Mouse (Mus musculus): ENCODE results near the gene S1pr1.

S1pr1 gene

DNA sequence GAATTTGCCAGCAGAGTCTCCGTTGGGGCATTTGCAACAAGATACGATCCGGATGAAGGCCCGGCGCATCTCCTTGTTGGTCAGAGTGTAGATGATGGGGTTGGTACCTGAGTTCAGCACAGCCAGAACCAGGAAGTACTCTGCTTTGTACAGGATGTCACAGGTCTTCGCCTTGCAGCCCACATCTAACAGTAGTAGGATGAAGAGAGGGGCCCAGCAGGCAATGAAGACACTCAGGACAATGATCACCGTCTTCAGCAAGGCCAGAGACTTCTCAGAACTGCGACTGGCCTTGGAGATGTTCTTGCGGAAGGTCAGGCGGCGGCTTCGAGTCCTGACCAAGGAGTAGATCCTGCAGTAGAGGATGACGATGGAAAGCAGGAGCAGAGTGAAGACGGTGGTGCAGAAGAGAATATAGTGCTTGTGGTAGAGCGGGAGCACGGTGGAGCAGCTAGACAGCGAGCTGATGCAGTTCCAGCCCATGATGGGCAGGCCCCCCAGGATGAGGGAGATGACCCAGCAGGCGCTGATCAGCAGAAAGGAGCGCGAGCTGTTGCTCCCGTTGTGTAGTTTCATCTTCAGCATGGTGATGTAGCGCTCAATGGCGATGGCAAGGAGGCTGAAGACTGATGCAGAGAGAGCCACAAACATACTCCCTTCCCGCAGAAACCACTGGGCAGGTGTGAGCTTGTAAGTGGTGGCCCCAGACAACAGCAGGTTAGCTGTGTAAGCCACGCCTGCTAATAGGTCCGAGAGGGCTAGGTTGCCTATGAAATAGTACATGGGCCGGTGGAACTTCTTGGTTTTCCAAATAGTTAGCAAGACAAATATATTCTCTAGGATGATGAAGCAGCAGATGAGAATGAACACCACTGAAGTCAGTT lies 2.7 kb downstream of the S1pr1 start:
- no peak for DNase-seq (ENCODE audit: low read depth)

DNA sequence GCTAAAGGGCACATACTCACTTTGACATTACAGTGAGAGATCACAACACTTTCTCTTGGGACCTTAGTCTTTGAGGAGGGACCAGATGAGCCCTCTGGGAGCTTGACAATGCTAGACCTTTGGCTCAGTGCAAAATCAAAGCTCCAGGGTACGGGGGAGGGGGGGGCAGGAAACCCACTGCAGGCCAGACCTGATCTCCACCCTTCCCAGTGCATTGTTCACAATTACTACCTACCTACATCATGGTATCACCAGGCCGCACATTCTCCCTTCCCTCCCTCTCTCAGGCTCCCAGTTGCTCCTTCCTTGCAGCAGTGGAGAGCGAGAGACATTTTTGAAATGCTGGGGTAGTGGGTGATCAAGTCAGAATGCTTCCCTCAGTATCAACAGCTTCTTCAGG lies 3.5 kb downstream of the S1pr1 start:
- peak; percentile 61 for DNase-seq (ENCODE audit: low read depth)

DNA sequence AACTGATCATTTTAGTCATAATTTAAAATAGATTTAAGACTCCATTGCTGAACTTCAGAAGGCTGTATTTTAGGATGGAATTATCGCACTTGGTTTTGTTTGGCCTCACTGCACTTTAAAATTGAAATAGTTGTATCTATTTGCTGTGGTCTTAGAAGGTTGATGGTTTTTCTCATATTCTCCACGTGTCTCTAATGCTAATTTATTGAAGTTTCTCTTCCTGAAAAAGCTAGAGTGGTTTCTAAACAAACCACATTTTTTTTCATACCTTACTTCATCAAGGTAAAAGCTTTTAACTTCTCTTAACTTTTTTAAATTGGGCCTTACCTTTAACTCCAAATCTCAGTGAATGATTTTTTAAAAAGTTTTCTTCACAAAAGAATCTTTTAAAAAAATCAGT lies 4.8 kb downstream of the S1pr1 start:
- no peak for DNase-seq (ENCODE audit: low read depth)

DNA sequence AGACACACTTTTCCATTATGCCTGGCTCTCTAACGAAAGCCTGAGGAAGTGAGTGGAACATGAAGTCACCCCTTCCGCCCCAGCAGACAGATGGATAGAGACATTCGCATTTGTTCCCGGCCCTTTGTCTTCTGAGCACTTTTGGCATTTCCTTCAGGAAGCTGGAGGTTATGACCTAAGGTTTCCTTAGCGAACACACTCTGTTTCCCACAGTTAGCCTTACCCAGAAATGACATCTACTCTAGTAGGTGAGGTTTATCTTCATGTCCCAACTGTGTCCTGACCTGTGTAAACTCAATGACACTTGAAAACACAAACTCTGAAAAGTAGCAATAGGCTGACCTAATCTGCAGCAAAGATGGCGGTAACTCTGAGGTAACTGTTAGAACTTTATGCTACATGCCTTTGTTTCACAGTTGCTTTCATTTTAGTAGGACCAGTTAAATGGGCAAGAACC lies 5.7 kb downstream of the S1pr1 start:
- DNase-seq (ENCODE audit: low read depth), result peak; percentile 56

DNA sequence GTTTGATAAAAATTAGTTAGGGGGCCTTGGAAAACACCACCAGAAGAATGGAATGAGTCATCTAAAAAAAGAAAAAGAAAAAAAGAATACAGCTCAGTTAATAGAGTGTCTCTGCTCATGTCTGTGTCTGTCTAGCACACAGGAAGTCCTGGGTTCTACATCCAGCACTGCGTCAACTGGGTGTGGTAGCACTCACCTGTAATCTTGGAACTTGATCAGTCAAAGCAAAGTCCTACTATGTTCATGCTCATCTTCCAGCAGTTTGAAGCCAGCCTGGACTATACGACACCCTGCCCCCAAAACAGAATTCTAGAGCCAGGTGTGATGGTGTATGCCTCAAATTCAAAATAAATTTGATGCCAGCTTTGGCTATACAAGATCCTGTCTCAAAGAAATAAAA lies 8.1 kb downstream of the S1pr1 start:
- peak; percentile 56 for DNase-seq (ENCODE audit: low read depth)

DNA sequence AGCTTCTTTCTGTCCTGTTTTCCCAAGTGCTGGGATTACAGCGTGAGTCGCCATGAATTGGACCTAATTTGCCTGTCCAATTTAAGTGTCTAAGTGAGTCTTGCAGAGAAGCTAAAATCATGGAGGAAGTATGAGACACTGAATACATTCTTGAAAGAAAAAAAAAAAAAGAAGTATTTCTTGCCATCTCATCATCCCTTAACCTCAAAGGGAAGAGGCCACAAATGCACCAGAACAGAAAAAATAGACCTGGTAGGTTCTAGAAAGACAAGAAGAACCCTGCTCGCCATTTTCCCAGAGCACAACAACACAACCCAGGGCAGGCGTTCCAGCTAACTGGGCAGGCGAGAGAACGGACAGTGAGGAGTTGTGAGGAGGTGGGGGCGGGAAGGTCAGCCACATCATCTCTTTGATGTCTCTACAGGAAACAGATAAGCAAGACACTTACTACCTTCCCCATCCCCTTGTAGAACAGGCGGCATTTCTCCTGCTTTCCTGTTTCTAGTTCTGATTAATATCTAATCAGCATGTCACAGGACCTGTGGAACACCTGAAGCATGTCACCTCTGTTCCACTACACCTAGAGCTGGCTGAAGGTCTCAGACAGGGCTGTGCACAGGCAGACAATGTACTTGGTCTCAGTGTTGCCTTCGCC lies 10.5 kb downstream of the S1pr1 start:
- DNase-seq (ENCODE audit: low read depth), result no peak

DNA sequence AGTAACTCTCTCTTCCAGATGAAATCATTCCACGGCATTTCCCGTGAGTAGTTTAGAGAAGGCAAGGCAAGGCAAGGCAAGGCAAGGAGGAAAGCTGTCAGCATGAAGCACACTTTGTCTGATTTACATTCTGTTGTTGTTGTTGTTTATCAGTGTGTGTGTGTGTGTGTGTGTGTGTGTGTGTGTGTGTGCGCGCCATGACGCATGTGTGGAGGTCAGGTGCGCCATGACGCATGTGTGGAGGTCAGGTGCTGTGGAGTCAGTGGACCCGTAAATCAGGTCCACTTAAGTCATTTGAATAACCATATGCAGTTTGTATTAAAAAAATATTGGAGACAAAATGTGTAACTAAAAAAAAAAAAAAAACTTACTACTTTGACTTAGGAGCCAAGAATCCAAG lies 11.2 kb downstream of the S1pr1 start:
- DNase-seq (ENCODE audit: low read depth), result no peak

DNA sequence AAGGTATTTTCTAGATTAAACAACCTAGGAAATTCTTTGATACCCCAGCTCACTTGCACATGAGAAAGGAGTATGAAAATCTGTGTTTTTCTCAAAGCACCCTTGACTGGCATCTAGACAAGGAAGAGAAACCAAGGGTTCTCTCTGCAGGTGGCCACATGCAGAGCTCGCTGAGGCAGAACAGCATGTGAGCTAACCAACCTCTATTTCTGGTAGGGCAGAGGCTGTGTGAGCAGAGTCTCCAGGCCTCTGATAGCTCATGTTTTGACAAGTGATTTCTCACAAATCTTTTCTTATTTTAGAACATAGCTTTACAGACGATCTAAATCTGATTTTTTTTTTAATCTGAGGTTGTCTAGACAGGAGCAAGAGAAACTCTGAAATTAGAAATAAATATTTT lies 12.8 kb downstream of the S1pr1 start:
- no peak for DNase-seq (ENCODE audit: low read depth)

DNA sequence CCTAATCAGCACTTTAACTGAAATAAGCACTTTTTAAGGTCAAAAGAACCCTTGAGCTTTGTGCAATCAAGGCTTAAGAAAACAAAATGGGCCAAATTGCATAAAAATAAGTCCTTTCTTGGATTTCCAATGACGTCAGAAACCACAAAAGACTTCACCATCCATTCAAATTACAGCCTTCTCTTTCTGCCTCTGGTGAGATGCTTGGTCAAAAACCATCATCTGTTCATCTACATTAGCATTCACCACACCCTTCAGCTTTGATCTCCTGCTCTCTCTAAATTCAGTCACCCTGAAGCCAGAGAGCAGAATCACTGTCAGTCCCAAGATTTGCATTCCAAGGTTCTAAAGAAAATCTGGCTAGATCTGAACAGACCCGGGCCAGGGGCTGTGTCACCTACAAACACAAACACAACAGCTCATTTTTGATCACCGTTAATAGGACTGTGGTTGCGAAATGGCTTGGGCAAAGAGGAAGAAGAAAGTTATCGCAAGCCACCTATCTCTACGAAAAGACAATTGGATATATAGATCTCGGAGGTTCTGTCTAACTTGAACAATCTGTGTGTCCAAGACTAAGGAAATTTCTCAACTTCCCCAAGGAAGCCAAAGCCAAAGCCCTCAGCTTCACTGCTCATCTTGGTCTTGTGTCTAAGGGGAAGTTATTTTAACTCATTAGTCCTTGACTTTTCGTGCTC lies 19.5 kb downstream of the S1pr1 start:
- DNase-seq (ENCODE audit: low read depth), result peak; percentile 67

DNA sequence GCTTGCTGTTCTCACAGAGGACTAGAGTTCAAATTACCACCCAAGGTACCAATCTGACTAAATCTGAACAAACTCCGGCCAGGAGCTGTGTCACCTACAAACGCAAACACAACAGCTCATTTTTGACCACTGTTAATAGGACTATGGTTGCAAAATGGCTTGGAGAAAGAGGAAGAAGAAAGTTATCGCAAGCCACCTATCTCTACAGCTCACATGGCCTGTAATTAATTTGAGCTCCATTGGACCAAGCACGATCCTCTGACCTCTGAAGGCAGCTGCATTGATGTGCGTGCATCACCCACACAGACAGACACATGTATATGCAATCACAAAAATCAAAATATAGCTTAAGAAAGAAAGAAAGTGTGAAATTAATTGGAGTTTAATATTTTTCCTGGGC lies 20.7 kb downstream of the S1pr1 start:
- DNase-seq (ENCODE audit: low read depth), result no peak

DNA sequence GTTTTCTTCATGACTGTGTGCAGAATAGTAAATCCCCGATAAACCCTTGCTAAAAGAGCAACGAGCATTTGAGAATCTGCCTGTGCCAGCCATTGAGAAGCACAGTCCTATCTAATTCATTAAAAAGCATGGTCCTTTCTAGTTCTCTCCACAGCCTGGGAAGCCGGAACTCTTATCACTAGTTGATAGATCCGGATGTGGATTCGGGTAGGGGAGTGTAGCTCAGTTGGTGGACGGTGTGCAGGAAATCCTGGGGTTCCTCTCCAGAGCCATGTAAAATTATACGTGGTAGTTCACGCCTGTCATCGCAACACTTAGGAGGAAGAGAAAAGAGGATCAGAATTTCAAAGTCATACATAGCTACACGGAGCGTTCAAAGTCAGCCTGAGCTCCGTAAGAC lies 21.5 kb downstream of the S1pr1 start:
- DNase-seq (ENCODE audit: low read depth), result peak; percentile 64

DNA sequence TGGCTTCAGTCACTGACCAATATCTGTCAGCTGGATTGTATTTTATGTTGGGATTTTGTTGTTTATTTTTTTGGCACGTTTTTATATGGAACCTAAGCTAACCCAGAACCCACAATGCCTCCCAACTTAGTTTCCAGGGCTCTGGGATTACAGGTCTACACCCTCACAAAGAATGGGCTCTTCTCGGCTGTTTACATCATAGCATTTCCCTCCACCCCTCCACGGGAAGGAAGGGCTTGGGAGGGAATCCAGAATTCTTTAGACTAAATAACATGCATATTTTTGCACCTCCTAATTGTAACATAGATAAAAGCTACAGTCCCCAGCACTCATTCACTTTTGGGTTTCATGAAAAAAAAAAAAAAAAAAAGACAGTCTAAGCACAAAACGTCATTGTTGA lies 22.0 kb downstream of the S1pr1 start:
- DNase-seq (ENCODE audit: low read depth), result no peak

DNA sequence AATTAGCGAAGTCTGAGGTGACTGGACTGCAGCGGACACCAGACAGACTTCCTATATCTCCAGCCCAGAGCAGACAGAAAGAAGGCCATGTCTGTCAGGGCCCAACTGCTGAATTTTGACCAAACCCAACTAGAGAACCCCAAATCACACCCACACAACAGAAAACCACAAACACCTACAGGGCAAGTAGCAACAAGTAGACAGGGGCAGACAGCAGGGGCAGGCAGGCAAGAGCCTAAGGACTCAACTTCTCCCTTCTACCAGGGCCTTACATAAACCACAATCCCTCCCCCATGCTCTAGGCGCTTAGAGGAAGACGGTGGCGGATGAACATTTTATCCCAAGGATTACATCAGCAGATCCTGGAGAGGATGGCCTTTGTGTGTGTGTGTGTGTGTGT lies 22.5 kb downstream of the S1pr1 start:
- peak; percentile 73 for DNase-seq (ENCODE audit: low read depth)

DNA sequence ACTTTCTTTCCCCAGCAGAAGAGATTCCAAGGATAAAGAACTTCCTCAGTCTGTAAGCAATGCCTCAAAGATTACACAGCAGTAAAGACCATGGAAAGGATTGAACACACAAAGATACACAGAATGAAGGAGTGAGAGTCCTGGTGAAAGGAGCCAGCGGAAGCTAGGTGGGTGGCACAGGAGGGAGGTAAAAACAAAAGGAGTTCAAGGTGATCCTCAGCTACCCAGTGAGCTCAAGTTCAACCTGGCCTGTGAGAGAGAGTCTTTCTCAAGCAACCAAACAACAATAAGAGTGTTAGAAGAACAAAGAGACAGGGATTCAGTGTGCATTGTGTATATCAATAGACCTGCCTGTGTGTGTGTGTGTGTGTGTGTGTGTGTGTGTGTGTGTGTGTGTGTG lies 25.0 kb downstream of the S1pr1 start:
- no peak for DNase-seq (ENCODE audit: low read depth)

DNA sequence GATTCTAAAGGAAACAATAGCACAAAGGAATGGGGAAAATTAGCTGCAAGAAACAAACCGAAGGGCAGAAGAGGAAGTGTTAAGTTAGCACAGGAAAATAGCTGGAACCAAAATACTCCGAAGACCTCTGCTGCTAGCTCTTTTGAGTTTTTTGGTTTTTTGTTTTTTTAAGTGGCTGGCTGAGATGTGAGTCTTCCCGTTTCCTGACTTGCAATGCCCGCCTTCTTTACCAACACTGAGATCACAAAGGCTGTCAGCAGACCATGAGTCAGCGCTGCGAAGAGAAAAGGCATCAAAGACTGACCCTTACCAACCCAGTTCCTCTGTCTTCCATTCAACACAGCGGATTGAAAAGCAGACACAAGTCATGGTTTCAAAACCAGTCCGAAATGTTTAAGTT lies 25.5 kb downstream of the S1pr1 start:
- DNase-seq (ENCODE audit: low read depth), result peak; percentile 68

DNA sequence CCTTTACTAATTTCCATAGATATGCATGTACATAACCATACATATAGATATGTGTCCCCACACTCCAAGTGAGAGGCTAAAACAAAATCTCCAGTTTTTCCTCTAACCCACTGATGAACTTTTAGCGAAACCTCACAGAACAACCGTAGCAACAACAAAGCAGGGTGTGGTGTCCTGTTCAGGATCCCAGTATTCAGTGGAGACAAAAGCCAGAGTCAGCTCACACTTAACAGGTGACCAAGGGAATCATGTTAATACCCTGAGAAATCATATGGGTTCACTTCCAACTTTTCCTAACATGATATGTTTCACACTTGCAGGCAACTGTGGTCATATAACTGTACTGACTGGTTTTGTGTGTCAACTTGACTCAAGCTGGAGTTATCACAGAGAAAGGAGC lies 27.1 kb downstream of the S1pr1 start:
- DNase-seq (ENCODE audit: low read depth), result no peak

DNA sequence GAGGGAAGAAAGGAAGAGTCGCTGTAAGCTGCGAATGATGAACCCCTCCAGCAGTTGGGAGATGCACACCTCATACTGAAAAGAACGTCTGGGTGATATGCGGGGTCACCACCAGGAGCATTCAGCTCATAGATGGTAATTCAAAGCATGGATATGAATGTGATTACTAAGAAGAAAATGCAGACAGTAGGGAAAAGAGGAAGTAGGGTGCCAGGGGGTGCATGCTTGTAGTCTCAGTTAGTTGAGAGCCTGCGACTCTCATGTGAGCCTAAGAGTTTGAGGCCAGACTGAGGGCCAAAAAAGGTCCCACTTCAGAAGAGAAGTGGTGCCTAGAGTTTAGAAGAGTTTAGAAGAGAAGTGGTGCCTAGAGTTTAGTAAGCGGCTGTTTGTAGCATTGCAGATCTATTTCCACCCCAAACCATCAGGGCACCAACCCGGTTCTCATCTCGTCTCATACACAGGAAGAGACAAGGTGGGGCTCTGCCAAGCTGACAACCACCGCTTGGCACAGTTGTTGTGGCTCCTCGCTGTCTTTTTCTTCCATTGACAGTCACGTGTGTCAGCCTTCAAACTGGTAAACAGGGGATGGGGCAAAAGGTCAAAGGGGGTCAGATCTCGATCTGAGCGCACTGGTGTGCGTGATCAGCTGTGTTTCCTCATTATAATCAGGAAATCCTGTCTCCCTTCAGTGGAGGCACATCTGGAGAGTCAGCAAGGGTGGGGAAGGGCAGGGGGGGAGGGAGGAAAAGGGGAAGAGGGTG lies 32.4 kb downstream of the S1pr1 start:
- DNase-seq (ENCODE audit: low read depth), result peak; percentile 93

DNA sequence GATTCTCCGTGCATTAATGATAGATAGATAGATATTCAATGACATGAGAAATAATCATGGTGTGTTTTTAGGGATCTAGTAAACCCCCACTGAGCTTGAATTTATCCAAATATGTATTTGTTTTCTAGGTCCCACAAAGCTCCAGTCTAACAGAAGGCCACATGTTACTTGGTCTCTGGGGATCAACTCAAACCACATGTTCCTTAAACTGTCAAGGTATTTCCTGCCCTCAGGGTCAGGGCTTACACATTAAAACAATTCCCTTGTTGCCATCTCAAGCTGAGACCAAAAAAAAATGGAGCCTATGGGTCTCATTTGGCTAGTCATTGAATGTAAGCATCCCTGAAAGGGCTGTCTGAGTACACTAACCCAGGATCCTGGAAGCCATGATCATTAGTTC lies 33.7 kb downstream of the S1pr1 start:
- DNase-seq (ENCODE audit: low read depth), result no peak

DNA sequence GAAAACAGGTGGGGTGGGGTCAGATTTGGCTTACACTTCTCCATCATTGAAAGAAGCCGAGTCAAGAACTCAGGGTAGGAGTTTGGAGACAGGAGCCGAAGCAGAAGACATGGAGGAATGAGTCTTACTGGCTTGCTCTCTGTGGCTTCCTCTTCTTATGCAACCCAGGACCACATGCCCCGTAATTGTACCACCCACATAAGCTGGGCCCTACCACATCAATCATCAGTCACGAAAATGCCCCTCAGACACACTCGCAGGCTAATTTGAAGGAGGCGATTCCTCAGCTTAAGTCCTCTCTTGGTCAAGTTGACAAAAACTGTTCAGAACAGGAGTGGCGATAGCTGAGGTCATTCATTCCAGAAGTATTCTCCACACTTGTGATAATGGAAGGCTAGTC lies 35.9 kb downstream of the S1pr1 start:
- DNase-seq (ENCODE audit: low read depth), result no peak

DNA sequence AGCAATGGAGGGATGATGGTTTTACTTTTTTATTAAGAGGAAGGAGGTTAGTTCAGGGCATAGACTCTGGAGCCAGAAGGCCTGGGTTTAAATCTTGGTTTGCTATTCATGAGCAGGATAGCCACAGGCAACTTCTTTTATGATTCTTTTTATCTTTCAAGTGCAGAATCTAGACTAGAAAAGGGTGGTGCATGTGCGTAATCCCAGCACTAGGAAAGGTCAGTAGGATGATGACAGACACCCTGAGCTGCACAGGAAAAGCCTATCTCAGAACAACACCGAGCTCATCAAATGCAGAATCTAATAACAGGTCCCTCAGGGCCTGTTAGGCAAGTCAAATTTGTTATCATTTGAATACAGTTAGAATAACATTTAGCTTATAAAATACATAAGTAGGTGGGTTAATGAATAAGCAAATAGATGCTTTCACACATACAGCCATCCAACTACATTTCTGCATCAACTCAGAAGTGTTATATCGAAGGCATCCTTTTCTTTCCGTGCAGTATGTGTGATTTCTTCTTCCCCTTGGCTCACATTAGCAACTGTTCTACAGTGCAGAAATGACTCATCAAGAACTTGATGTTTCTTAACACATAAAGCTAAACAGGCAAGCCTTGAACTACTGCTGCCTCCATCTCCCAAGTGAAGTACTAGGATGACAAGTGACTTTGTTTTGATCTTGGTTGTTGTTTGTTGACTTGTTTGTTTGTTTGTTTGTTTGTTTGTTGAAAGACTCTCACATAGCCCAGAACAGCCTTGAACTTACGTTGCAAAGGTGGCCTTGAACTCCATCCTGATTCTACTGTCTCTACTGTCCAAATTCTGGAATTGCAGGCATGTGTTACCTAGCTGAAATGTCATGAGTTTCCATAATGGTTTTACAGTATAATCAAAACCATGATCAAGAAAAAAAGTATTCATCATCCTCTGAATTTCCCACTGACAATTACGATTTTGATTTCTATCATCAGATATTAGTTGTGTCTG lies 39.0 kb downstream of the S1pr1 start:
- DNase-seq (ENCODE audit: low read depth), result peak; percentile 81

DNA sequence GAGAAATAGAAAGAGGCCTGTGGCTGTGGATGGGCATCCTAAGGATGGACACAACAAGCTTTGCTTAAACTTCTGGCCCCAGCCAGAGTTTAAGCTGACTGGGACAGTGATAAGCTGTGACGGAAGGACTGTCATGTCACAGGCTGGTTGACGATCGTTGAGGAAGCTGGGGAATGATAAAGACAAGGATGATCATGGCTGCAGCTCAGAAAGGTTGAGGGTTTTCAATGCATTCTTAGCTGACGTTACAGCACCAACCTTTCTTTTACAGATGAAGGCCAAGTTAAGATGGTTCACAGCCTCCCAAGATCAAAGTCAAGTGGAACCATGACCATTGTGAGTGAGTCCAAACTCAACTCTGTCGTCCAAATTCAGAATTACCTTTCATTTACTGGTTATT lies 40.2 kb downstream of the S1pr1 start:
- DNase-seq (ENCODE audit: low read depth), result no peak
